ENCODE assay signal across 10 mouse cellular contexts in genomic region chr11:78869205-78869604, GRCm38 (mm10). TPM values are rescaled to one million over a fixed set of nuclear protein-coding genes. Genes with fewer than 3 reads are reported as not detected.
DNase-seq lines count a peak whose midpoint lies in the region; ATAC-seq and TF ChIP-seq lines count a peak whose summit lies in the region.
"Not testable (repeated sequence)": the region's sequence is repeated elsewhere in the genome, so short reads cannot be mapped to it uniquely, and the experiment has no call there.
"Had no signal": no experiment of that assay in that cellular context is flagged by ENCODE, and none has a peak within 500 bp of the region (broad histone marks: within the 10 kb centered on the region; RNA-seq: fewer than 3 reads in every experiment).

No protein-coding gene starts in this region.

- not testable (repeated sequence) for H3K4me3 ChIP-seq in E14TG2a.4 (replicated peaks; ENCODE audit: low read length); ES-E14 (ENCODE audit: insufficient read depth in 1 of 2, low read depth in 1 of 2, low read length in 2 of 2, poor library complexity in 1 of 2, severe bottlenecking in 1 of 2); intestine, postnatal 0 days (ENCODE audit: low read depth, low read length); left cerebral cortex, adult 2 months; liver, postnatal 0 days (ENCODE audit: low read depth, low read length); stomach, postnatal 0 days (ENCODE audit: low read depth, low read length)

- CTCF ChIA-PET in Patski (lab: Charles Lee), result interaction anchor here (1.0 to 1.6 kb wide), 3 partner anchors 12 to 54 kb away, joined by 3 to 7 read pairs (median 3); no protein-coding TSS in a partner anchor

- POLR2A ChIA-PET in Patski (lab: Charles Lee), result not testable (repeated sequence)

- not testable (repeated sequence) for H3K9ac ChIP-seq in ES-E14 (ENCODE audit: insufficient read depth, low read depth, low read length, poor library complexity, severe bottlenecking); intestine, postnatal 0 days (ENCODE audit: low read depth, low read length); liver, postnatal 0 days (replicated peaks); stomach, postnatal 0 days (ENCODE audit: low read length)

- H3K4me2 ChIP-seq in intestine, postnatal 0 days (replicated peaks; ENCODE audit: low read depth); liver, postnatal 0 days (ENCODE audit: low read depth, low read length); stomach, postnatal 0 days (replicated peaks; ENCODE audit: low read depth): not testable (repeated sequence)

- not testable (repeated sequence) for TF ChIP-seq EP300 in liver, postnatal 0 days (IDR thresholded peaks at IDR 0.05; ENCODE audit: low read depth); stomach, postnatal 0 days (optimal IDR thresholded peaks at IDR 0.05)

- H3K27me3 ChIP-seq in E14TG2a.4 (ENCODE audit: insufficient read depth, low read length); Patski; intestine, postnatal 0 days (replicated peaks; ENCODE audit: control insufficient read depth, insufficient read depth, low read length); liver, postnatal 0 days (ENCODE audit: insufficient read depth, low read length); stomach, postnatal 0 days (ENCODE audit: control insufficient read depth, insufficient read depth, low read length): not testable (repeated sequence)

- intact Hi-C loops in left cerebral cortex, adult 2 months (cut with DNase I), result not testable (repeated sequence)

- not testable (repeated sequence) for H3K36me3 ChIP-seq in E14TG2a.4 (ENCODE audit: insufficient read depth, low read length); ES-E14 (ENCODE audit: control insufficient read depth, insufficient read depth, low read length, poor library complexity, severe bottlenecking); intestine, postnatal 0 days (ENCODE audit: control insufficient read depth, insufficient read depth); liver, postnatal 0 days (replicated peaks; ENCODE audit: insufficient read depth, low read length); stomach, postnatal 0 days (ENCODE audit: control insufficient read depth, insufficient read depth, low read length)

- H3K9me3 ChIP-seq in E14TG2a.4 (ENCODE audit: low read length); ES-E14 (ENCODE audit: control insufficient read depth, insufficient read depth, low read depth, low read length); intestine, postnatal 0 days (ENCODE audit: control insufficient read depth); liver, postnatal 0 days (ENCODE audit: low read length); stomach, postnatal 0 days (ENCODE audit: control insufficient read depth, low read length): not testable (repeated sequence)

- not testable (repeated sequence) for H3K27ac ChIP-seq in ES-E14 (ENCODE audit: insufficient read depth, low read depth, low read length, poor library complexity, severe bottlenecking); intestine, postnatal 0 days (ENCODE audit: low read depth, low read length); left cerebral cortex, adult 2 months; liver, postnatal 0 days (ENCODE audit: low read depth); stomach, postnatal 0 days (replicated peaks)

- peaks cover 17% of the 10 kb centered on the region for H3K4me1 ChIP-seq in E14TG2a.4 (replicated peaks; ENCODE audit: low read depth, low read length)
- H3K4me1 ChIP-seq in ES-E14 (ENCODE audit: control insufficient read depth in 2 of 2, insufficient read depth in 2 of 2, low read length in 2 of 2, poor library complexity in 1 of 2); intestine, postnatal 0 days (replicated peaks; ENCODE audit: control insufficient read depth, insufficient read depth, low read length); liver, postnatal 0 days (ENCODE audit: insufficient read depth); stomach, postnatal 0 days (replicated peaks; ENCODE audit: control insufficient read depth, insufficient read depth): not testable (repeated sequence)

- in situ Hi-C loops in ES-E14 (cut with MboI; ENCODE audit: low sequenced_read_pairs in 2 of 2, unreplicated experiment in 2 of 2); Patski (cut with MboI; ENCODE audit: low pct_unique_long_range_greater_than_20kb): not testable (repeated sequence)

- TF ChIP-seq CTCF in E14TG2a.4 (conservative IDR thresholded peaks at IDR 0.05; ENCODE audit: low read length) (peak; percentile 32), Patski (IDR thresholded peaks at IDR 0.05) (peak; percentile 32)
- 0 out of 2 replicates have a peak, but pooled peaks have one; percentile 13 for TF ChIP-seq CTCF in intestine, postnatal 0 days (IDR thresholded peaks at IDR 0.05; ENCODE audit: low read depth)
- TF ChIP-seq CTCF in left cerebral cortex, adult 2 months (IDR thresholded peaks at IDR 0.05), result peak; percentile 7
- peak; percentile 32 for TF ChIP-seq CTCF in liver, postnatal 0 days (IDR thresholded peaks at IDR 0.05; ENCODE audit: low read depth)
- TF ChIP-seq CTCF in stomach, postnatal 0 days (IDR thresholded peaks at IDR 0.05; ENCODE audit: low read depth), result peak; percentile 23; the same call in 1 of the 2 replicates

- 95% methylated on average over 8 of the region's 8 CpGs for WGBS in intestine, postnatal 0 days
- 89% methylated on average over 7 of the region's 8 CpGs for WGBS in liver, postnatal 0 days (ENCODE audit: insufficient replicate concordance)
- WGBS in stomach, postnatal 0 days, result 98% methylated on average over 8 of the region's 8 CpGs

- not testable (repeated sequence) for ATAC-seq in Patski; intestine, postnatal 0 days; liver, postnatal 0 days; stomach, postnatal 0 days (ENCODE audit: low FRiP score, low TSS enrichment)

- DNase-seq in ES-E14 (ENCODE audit: low read depth, low spot score); Patski (ENCODE audit: low read depth, low spot score); left cerebral cortex, adult 2 months (ENCODE audit: extremely low spot score in 1 of 2, low spot score in 2 of 2); liver, postnatal 0 days; stomach, postnatal 0 days (ENCODE audit: low spot score): not testable (repeated sequence)
- peak; percentile 31 for DNase-seq in ZHBTc4 (ENCODE audit: low read depth, low spot score)

TF ChIP-seq in ES-E14, 5 proteins besides CTCF, POLR2A, EP300 and RAD21:
- TF ChIP-seq ZC3H11A (IDR thresholded peaks at IDR 0.05; ENCODE audit: borderline replicate concordance, low read depth, low read length), result 0 out of 2 replicates have a peak, but pooled peaks have one; percentile 6

RNA-seq across cellular contexts. Expression of gene Lyrm9, which starts 42.8 kb away (rescaled TPM):
- total RNA-seq in ES-E14 (2012; rRNA removed), result 19.1 TPM in 2 replicates
- 15.2 TPM for polyA plus RNA-seq in Patski (2021)
- 15.6 and 20.4 TPM in 2 replicates for polyA plus RNA-seq in intestine, postnatal 0 days (2015; fragmentation: Nextera tagmentation; extraction: Ambion mirVana)
- total RNA-seq in left cerebral cortex, adult 2 months (2021), result 10 to 100 TPM; 22.6 to 26.1 TPM
- 12.9 and 16.5 TPM in 2 replicates for polyA plus RNA-seq in liver, postnatal 0 days (2015; fragmentation: Nextera tagmentation; extraction: Ambion mirVana)
- 19.5 and 20.1 TPM in 2 replicates for polyA plus RNA-seq in stomach, postnatal 0 days (2015; fragmentation: Nextera tagmentation; extraction: Ambion mirVana)

RNA-seq across cellular contexts. Expression of gene Nos2, which starts 51.4 kb away (rescaled TPM):
- 0.16 and 0.22 TPM in 2 replicates for total RNA-seq in ES-E14 (2012; rRNA removed)
- polyA plus RNA-seq in Patski (2021), result 0.26 TPM
- polyA plus RNA-seq in intestine, postnatal 0 days (2015; fragmentation: Nextera tagmentation; extraction: Ambion mirVana), result 0.21 and 0.26 TPM in 2 replicates
- under 1 TPM; 0.28 to 0.43 TPM for total RNA-seq in left cerebral cortex, adult 2 months (2021)
- not detected in 2 replicates for polyA plus RNA-seq in liver, postnatal 0 days (2015; fragmentation: Nextera tagmentation; extraction: Ambion mirVana)
- 0.27 TPM in 2 replicates for polyA plus RNA-seq in stomach, postnatal 0 days (2015; fragmentation: Nextera tagmentation; extraction: Ambion mirVana)
- total RNA-seq: common myeloid progenitor, adult 5-6 weeks had no signal
- polyA plus RNA-seq: erythroblast, embryonic 14.5 days had no signal
